Mouse (Mus musculus) thymus, postnatal 25 days (tissue): Measurements from ENCODE around the gene Cyb5b.

Source experiments
- DNase-seq: peaks from one replicate; pipeline ENCODE4 v3.0.0; 2022

Cyb5b gene

GRCm38 (mm10) chr8:107233718-107234117 lies 83.3 kb downstream of the Cyb5b start:
- no peak for DNase-seq
